Mouse (Mus musculus): ENCODE measurements around the gene Acot3.

Gene Acot3

GRCm38 (mm10) chr12:84107012-84107411 lies 55.1 kb downstream of the Acot3 start:
- DNase-seq = no peak

- DNase-seq = no peak
These were observed 55.7 kb downstream of the Acot3 start for GRCm38 (mm10) chr12:84107692-84108091.

GRCm38 (mm10) chr12:84109924-84110323 lies 58.0 kb downstream of the Acot3 start:
- no peak for DNase-seq
